Mouse (Mus musculus) liver, embryonic 11.5 days (tissue): Measurements from ENCODE around the gene Stard5. TPM values are rescaled to one million over a fixed set of nuclear protein-coding genes. Genes with fewer than 3 reads are reported as not detected.

Source experiments
- ATAC-seq: fragments of 200-750 bp; cut with Nextera tagmentation; replicated peaks from 2 replicates; pipeline ENCODE4 v1.8.0; 2017; ENCODE audit warnings: moderate number of reproducible peaks, mild to moderate bottlenecking, moderate TSS enrichment, moderate library complexity; ENCODE audit not compliant: low FRiP score
- DNase-seq: peaks from one replicate; pipeline ENCODE4 v3.0.0-alpha.2; 2017; ENCODE audit warnings: low spot score
- H3K27ac ChIP-seq: fragments of 300-500 bp; sonication (generic); 2 replicates; pipeline ENCODE4 v1.5.1; 2014; ENCODE audit warnings: mild to moderate bottlenecking, low read depth, low read length, control low read depth
- H3K27me3 ChIP-seq: fragments of 300-500 bp; sonication (generic); replicated peaks from 2 replicates; pipeline ENCODE4 v1.6.1; 2014; ENCODE audit warnings: low read length, mixed read lengths; ENCODE audit not compliant: control insufficient read depth, insufficient read depth
- H3K36me3 ChIP-seq: fragments of 300-500 bp; sonication (generic); 2 replicates; pipeline ENCODE4 v1.6.1; 2014; ENCODE audit warnings: mild to moderate bottlenecking, low read length, moderate library complexity, mixed read lengths; ENCODE audit not compliant: control insufficient read depth, insufficient read depth
- H3K4me1 ChIP-seq: fragments of 300-500 bp; sonication (generic); replicated peaks from 2 replicates; pipeline ENCODE4 v1.6.1; 2014; ENCODE audit warnings: low read length, mixed read lengths; ENCODE audit not compliant: control insufficient read depth, insufficient read depth
- H3K4me2 ChIP-seq: fragments of 300-500 bp; sonication (generic); 2 replicates; pipeline ENCODE4 v1.6.1; 2014; ENCODE audit warnings: mild to moderate bottlenecking, control low read depth, moderate library complexity
- H3K4me3 ChIP-seq: fragments of 300-500 bp; sonication (generic); 2 replicates; pipeline ENCODE4 v1.5.1; 2014; ENCODE audit warnings: low read depth, low read length, control low read depth
- H3K9ac ChIP-seq: fragments of 300-500 bp; sonication (generic); 2 replicates; pipeline ENCODE4 v1.6.1; 2014; ENCODE audit warnings: low read depth, low read length, control low read depth
- H3K9me3 ChIP-seq: fragments of 300-500 bp; sonication (generic); 2 replicates; pipeline ENCODE4 v1.6.1; 2016; ENCODE audit warnings: low read length, inconsistent platforms, mixed read lengths; ENCODE audit not compliant: control insufficient read depth
- WGBS: fragments of 180-500 bp; shearing (Covaris S2); extraction: QIAGEN DNeasy Blood & Tissue Kit; methylation state at CpG from one replicate; pipeline ENCODE4 v1.1.7; 2014; 5-methylcytosine and 5-hydroxymethylcytosine counted together
- polyA plus RNA-seq: library from polyadenylated mRNA; unstranded; fragments of >200 nt; fragmentation: Nextera tagmentation; extraction: Ambion mirVana; gene quantifications from 2 replicates; pipeline ENCODE4 v1.2.1, GENCODE M21; 2014

The Stard5 gene
- polyA plus RNA-seq, 1 experiment from 2014 or later = 10.8 TPM

DNA sequence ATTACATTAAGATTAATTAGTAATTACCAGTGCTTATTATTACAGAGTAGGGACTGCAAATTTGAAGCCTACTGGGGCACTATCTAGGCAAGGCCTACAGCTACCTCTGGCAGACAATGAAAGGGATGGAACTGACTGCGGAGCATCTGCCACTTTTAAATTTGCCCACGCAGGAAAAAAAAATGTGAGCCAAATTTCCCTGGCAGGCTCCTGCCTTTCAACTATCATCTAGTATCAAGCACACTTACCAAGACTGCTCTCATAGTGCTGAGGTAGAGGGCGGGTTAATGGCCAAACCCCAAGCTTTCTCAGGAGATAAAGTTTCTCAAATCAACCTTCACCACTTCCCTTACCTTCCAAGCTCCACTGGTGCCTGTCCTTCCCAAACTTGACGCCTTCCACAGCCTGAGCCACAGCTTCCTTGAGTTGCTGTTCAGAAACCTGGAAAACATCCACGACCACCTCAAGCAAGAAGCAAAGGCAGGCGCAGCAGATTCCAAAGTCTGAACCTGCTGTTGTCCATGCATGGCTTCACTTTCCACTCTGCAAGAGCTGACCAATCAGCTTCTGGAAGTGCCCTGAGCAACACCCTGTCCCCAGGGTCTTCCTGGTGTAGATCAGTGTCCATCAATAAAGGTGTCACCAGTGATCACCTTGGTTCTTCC, 31.1 kb downstream of the Stard5 start:
- Histone ChIP-seq H3K27me3 (no peaks in the 10 kb centered on the region), H3K4me1 (no peaks in the 10 kb centered on the region), H3K36me3 (no peaks in the 10 kb centered on the region), H3K4me2 (no peak overlapping the region), H3K27ac (no peak overlapping the region), H3K9me3 (no peaks in the 10 kb centered on the region), H3K4me3 (no peak overlapping the region), H3K9ac (no peak overlapping the region)
- DNase-seq = no peak
- no peak for ATAC-seq
- WGBS = 76% methylated on average over 6 of the region's 6 CpGs

DNA sequence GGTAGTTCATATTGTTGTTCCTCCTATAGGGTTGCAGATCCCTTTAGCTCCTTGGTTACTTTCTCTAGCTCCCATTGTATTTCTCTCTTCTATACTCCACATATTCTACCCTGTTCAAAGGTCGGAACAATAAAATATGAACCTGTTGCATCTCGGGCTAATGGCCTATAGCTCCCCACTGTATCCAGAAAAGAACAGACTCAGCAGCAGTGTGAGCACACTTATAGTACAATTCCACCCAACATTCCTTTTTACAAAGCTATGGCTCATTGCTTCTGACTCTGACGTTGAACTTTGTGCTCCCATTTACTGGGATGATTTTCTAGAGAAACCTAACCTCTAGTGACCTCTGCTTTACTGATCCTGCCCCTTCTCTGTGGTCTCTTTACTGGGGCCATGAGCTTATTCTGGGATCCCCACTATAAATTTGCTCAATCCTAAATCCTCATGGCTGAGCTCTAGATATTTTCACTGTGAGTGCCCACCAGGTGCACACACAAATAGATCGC, 34.4 kb downstream of the Stard5 start:
- no peak for DNase-seq
- Histone ChIP-seq H3K4me3 (no peak overlapping the region), H3K4me1 (no peaks in the 10 kb centered on the region), H3K4me2 (no peak overlapping the region), H3K9ac (no peak overlapping the region), H3K9me3 (no peaks in the 10 kb centered on the region), H3K36me3 (no peaks in the 10 kb centered on the region), H3K27ac (no peak overlapping the region), H3K27me3 (no peaks in the 10 kb centered on the region)
- no peak for ATAC-seq
- 76% methylated on average over 4 of the region's 4 CpGs for WGBS

DNA sequence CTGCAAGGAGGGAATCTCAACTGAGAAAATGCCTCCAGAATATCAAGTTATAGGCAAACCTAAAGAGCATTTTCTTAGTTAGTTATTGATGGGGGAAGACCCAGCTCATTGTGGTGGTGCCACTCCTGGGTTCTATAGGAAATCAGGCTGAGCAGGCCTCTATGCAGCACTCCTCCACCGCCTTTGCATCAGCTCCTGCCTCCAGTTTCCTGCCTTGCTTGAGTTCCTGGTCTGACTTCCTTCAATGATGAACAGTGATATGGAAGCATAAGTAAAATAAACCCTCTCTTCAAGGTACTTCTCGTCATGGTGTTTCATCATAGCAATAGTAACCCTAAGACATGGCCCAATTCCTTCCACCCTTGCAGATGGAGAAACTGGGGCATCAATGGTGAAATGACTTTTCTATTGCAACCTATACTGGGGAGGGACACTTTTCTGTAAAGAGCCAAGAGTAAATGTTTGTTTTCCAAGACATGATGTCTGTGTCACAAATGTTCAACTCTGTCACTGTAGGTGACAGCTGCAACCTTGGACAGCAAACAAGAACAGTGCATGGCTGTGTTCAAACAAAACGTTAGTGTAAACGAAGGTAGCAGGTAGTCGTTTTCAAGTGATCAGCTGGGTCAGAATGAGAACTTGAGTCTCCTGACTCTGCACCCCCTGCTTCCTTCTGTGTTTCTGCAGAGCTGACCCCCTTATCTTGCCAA, 36.3 kb downstream of the Stard5 start:
- no peaks in the 10 kb centered on the region for H3K4me1 ChIP-seq
- H3K9me3 ChIP-seq = no peaks in the 10 kb centered on the region
- no peaks in the 10 kb centered on the region for H3K27me3 ChIP-seq
- H3K27ac ChIP-seq = no peak overlapping the region
- no peak overlapping the region for H3K4me2 ChIP-seq
- DNase-seq (no peak), ATAC-seq (no peak)
- H3K9ac ChIP-seq = no peak overlapping the region
- no peaks in the 10 kb centered on the region for H3K36me3 ChIP-seq
- H3K4me3 ChIP-seq = no peak overlapping the region
- 71% methylated on average over 5 of the region's 5 CpGs for WGBS

DNA sequence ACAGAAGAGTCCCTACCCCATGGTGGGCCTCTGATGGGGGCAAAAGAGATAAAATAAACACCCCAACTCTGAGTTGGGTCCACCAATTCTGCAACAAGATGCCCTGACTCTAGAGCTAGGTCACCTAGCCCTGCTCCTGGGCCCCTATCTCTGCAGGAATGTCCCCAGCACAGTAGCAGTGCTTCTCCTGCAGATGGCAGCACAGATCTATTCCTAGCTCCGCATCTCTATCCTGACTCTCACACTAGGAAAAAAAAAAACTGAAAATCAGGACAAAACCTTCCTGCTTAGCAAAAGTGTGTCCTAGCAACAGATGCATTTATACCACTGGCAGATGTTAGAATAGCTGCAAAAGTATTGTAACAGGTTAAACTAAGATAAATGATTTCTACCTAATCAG, 37.0 kb downstream of the Stard5 start:
- DNase-seq = no peak

DNA sequence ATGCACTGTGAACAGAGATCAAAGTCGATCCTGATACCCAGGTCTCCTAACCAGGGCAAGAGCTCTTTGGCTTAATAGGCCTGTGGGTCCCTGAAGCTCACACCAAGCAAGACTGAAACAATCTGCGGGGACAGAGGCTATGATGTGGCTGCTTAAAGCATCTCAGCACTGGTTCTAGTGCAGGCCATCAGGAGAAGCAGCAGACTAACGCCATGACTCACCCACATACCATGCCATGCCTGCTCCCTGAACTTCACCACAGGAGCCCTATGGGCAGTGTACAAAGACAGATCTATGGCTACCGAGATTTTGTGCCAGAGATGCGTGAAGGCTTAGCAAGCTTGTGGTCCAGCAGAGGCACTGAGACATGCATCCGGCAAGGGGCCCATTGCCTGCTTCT, 39.8 kb downstream of the Stard5 start:
- H3K27ac ChIP-seq = no peak overlapping the region
- no peak overlapping the region for H3K4me2 ChIP-seq
- H3K4me3 ChIP-seq = no peak overlapping the region
- ATAC-seq = no peak
- H3K36me3 ChIP-seq = no peaks in the 10 kb centered on the region
- DNase-seq = no peak
- H3K27me3 ChIP-seq = no peaks in the 10 kb centered on the region
- no peaks in the 10 kb centered on the region for H3K9me3 ChIP-seq
- no peaks in the 10 kb centered on the region for H3K4me1 ChIP-seq
- 79% methylated on average over 6 of the region's 6 CpGs for WGBS
- no peak overlapping the region for H3K9ac ChIP-seq

More for the DNA sequence above, 37.0 kb downstream of the Stard5 start:
- H3K36me3 ChIP-seq = no peaks in the 10 kb centered on the region
- no peaks in the 10 kb centered on the region for H3K4me1 ChIP-seq
- H3K4me2 ChIP-seq = no peak overlapping the region
- H3K9ac ChIP-seq = no peak overlapping the region
- no peaks in the 10 kb centered on the region for H3K9me3 ChIP-seq
- H3K27me3 ChIP-seq = no peaks in the 10 kb centered on the region
- no peak overlapping the region for H3K27ac ChIP-seq
- ATAC-seq = no peak
- WGBS = 15% methylated on average over 1 of the region's 1 CpGs
- no peak overlapping the region for H3K4me3 ChIP-seq

DNA sequence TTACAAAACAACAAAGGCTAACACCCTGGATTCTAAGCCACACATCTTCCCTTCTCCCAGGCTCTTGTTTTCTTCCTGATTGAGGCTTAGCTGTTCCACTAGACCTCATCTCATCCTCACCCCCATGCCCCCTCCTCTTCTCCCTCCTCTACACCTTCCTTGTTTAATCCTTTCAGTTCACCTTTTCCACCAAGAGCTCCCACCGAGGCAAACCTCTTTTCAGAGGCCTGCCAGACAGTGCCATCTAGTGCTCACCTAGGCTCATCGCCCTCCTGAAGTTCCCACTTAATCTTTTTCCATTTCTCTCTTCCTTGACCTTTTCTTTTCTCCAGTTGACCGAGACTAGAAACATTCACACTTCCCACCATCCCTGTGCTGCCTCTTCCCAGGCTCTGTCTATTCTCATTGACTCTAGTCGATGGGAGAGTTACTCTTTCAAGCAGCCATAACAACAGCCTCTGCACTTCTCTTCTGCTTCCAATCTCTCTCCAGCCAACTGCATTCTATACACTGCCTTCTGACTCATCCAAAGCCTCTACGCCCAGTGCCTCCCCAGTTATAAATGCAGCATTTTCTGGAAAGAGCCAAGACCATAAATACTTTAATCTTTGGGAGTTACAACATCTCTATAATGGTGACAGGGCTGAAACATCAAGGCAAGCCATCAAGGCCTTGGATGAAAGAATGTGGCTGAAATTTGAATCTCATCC, 43.9 kb downstream of the Stard5 start:
- DNase-seq (no peak), ATAC-seq (no peak)
- Histone ChIP-seq H3K27me3 (no peaks in the 10 kb centered on the region), H3K27ac (no peak overlapping the region), H3K4me3 (no peak overlapping the region), H3K9ac (no peak overlapping the region), H3K4me2 (no peak overlapping the region), H3K4me1 (no peaks in the 10 kb centered on the region), H3K36me3 (no peaks in the 10 kb centered on the region), H3K9me3 (no peaks in the 10 kb centered on the region)
- 31% methylated on average over 5 of the region's 5 CpGs for WGBS

DNA sequence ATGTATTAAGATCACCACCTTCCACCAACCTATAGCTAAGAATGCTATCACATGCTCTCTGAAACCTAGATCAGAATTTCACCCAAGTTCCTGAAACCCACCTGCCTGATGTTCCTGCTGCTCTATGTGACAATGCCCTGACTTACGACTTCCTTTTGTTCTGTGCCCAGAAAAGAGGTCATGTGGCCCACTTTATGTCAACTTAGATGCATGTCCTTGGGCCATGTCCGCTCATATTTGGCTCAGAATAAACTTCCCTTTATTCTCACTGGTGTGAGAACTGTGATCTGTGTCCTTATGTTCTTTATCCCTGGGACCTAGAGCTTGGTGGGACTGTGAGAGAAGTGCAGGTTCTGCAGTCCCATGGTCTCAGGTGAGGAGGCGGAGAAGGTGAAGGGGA, 45.5 kb downstream of the Stard5 start:
- 59% methylated on average over 3 of the region's 3 CpGs for WGBS
- no peaks in the 10 kb centered on the region for H3K9me3 ChIP-seq
- no peaks in the 10 kb centered on the region for H3K4me1 ChIP-seq
- ATAC-seq (no peak), DNase-seq (no peak)
- no peak overlapping the region for H3K4me2 ChIP-seq
- no peaks in the 10 kb centered on the region for H3K36me3 ChIP-seq
- H3K27ac ChIP-seq = no peak overlapping the region
- no peak overlapping the region for H3K4me3 ChIP-seq
- no peak overlapping the region for H3K9ac ChIP-seq
- H3K27me3 ChIP-seq = no peaks in the 10 kb centered on the region

DNA sequence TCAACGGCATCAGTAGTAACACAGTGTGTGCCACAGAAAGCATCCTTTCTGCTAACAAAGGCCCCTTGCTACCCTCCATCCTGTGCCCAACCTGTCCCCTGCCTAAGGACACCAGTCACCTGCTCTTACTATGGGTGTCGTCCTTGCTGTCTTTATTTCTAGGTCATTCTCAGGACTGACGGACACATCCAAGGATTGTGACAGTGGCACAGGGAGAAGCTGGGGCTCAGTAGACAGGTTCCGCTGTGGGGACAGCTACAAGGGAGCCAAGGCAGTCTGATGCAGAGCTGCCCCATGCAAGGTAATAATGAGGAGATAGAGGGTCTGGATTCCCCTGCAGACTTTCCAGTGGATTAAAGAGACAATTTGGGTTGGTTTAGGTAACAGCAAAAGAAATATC, 46.7 kb downstream of the Stard5 start:
- H3K27ac ChIP-seq = no peak overlapping the region
- H3K36me3 ChIP-seq = no peaks in the 10 kb centered on the region
- no peak overlapping the region for H3K4me3 ChIP-seq
- WGBS = 82% methylated on average over 4 of the region's 4 CpGs
- DNase-seq (no peak), ATAC-seq (no peak)
- H3K4me1 ChIP-seq = no peaks in the 10 kb centered on the region
- no peak overlapping the region for H3K9ac ChIP-seq
- no peaks in the 10 kb centered on the region for H3K27me3 ChIP-seq
- H3K4me2 ChIP-seq = no peak overlapping the region
- no peaks in the 10 kb centered on the region for H3K9me3 ChIP-seq
